Mouse (Mus musculus) cerebellum, adult 2 months (tissue): ENCODE data around the gene Cfap97d2.

Source experiments
- CTCF ChIP-seq: fragments of 200-500 bp; IDR thresholded peaks from 2 replicates; pipeline ENCODE4 v1.5.1; 2011; ENCODE audit warnings: low read depth, mild to moderate bottlenecking, control low read depth, low read length, moderate library complexity, borderline replicate concordance; ENCODE audit not compliant: insufficient read depth
- POLR2A ChIP-seq: fragments of 200-500 bp; IDR thresholded peaks from 2 replicates; pipeline ENCODE4 v1.6.1; 2011; ENCODE audit warnings: low read length, control low read depth, borderline replicate concordance; ENCODE audit not compliant: insufficient read depth

GRCm38 (mm10) chr8:13702755-13703154 lies 2.9 kb upstream of the Cfap97d2 start:
- no peak for TF ChIP-seq CTCF
- TF ChIP-seq POLR2A: no peak
